15 mouse cellular contexts compared by ENCODE assay signal in genomic region chr11:60206207-60206606, GRCm38 (mm10). TPM values are rescaled to one million over a fixed set of nuclear protein-coding genes. Genes with fewer than 3 reads are reported as not detected.
DNase-seq lines count a peak whose midpoint lies in the region; ATAC-seq and TF ChIP-seq lines count a peak whose summit lies in the region.
"Had no signal": no experiment of that assay in that cellular context is flagged by ENCODE, and none has a peak within 500 bp of the region (broad histone marks: within the 10 kb centered on the region; RNA-seq: fewer than 3 reads in every experiment).

No protein-coding gene starts in this region.

- H3K4me2 ChIP-seq in liver, embryonic 11.5 days: peak overlapping the region; percentile 21; the same call in 1 of the 2 replicates
- H3K4me2 ChIP-seq in liver, postnatal 0 days (ENCODE audit: low read depth, low read length): no peak overlapping the region
- no peak overlapping the region for H3K4me2 ChIP-seq in hindbrain, embryonic 16.5 days (ENCODE audit: low read length)
- H3K4me2 ChIP-seq: kidney, embryonic 15.5 days had no signal

- no peak overlapping the region for H3K4me3 ChIP-seq in liver, embryonic 11.5 days (ENCODE audit: low read depth, low read length)
- H3K4me3 ChIP-seq in liver, postnatal 0 days (ENCODE audit: low read depth, low read length): no peak overlapping the region
- H3K4me3 ChIP-seq in hindbrain, embryonic 16.5 days (ENCODE audit: low read length): no peak overlapping the region
- H3K4me3 ChIP-seq: erythroblast, embryonic 14.5 days; kidney, embryonic 15.5 days; limb, embryonic 15.5 days had no signal

- peak overlapping the region; percentile 22; the same call in 1 of the 2 replicates for H3K27ac ChIP-seq in liver, embryonic 11.5 days (ENCODE audit: low read depth, low read length)
- H3K27ac ChIP-seq in liver, postnatal 0 days (ENCODE audit: low read depth): no peak overlapping the region
- peak overlapping the region; percentile 4; the same call in 1 of the 2 replicates for H3K27ac ChIP-seq in hindbrain, embryonic 16.5 days (ENCODE audit: low read depth, low read length)
- H3K27ac ChIP-seq: kidney, embryonic 15.5 days; limb, embryonic 15.5 days had no signal

- peaks cover 49% of the 10 kb centered on the region for H3K4me1 ChIP-seq in liver, embryonic 11.5 days (replicated peaks; ENCODE audit: control insufficient read depth, insufficient read depth, low read length)
- H3K4me1 ChIP-seq in liver, postnatal 0 days (ENCODE audit: insufficient read depth): peaks cover 54% of the 10 kb centered on the region
- peaks cover 57% of the 10 kb centered on the region for H3K4me1 ChIP-seq in hindbrain, embryonic 16.5 days (ENCODE audit: control insufficient read depth, insufficient read depth, low read depth, low read length)

- peak; percentile 46 for DNase-seq in cerebellum, adult 9-11 months
- DNase-seq in cerebellum, adult 18-20 months: no peak
- DNase-seq in liver, embryonic 11.5 days (ENCODE audit: low spot score): no peak
- DNase-seq in liver, postnatal 0 days: no peak
- peak; percentile 48 to 70 for DNase-seq in lung, postnatal 4 days
- no peak for DNase-seq in natural killer cell, adult 2 months (ENCODE audit: low spot score in 2 of 2)
- no peak for DNase-seq in B cell, adult 2 months
- DNase-seq: gastrocnemius, postnatal 14 days; heart, postnatal 10 days; thymus, postnatal 4 days had no signal

- peaks cover 57% of the 10 kb centered on the region for H3K36me3 ChIP-seq in liver, embryonic 11.5 days (ENCODE audit: control insufficient read depth, insufficient read depth, low read length)
- peaks cover 59% of the 10 kb centered on the region for H3K36me3 ChIP-seq in liver, postnatal 0 days (replicated peaks; ENCODE audit: insufficient read depth, low read length)
- H3K36me3 ChIP-seq in hindbrain, embryonic 16.5 days (ENCODE audit: control insufficient read depth, insufficient read depth, low read length): peaks cover 31% of the 10 kb centered on the region

- WGBS in liver, embryonic 11.5 days: 64% methylated on average over 5 of the region's 5 CpGs
- 67% methylated on average over 5 of the region's 5 CpGs for WGBS in liver, postnatal 0 days (ENCODE audit: insufficient replicate concordance)
- WGBS in hindbrain, embryonic 16.5 days: 66% methylated on average over 5 of the region's 5 CpGs

- H3K27me3 ChIP-seq in liver, embryonic 11.5 days (replicated peaks; ENCODE audit: control insufficient read depth, insufficient read depth, low read length): no peaks in the 10 kb centered on the region
- H3K27me3 ChIP-seq in liver, postnatal 0 days (ENCODE audit: insufficient read depth, low read length): no peaks in the 10 kb centered on the region
- H3K27me3 ChIP-seq in hindbrain, embryonic 16.5 days (replicated peaks; ENCODE audit: control insufficient read depth, insufficient read depth, low read length): no peaks in the 10 kb centered on the region
- H3K27me3 ChIP-seq: kidney, embryonic 15.5 days; limb, embryonic 15.5 days had no signal

- no peak for ATAC-seq in liver, embryonic 11.5 days (replicated peaks; ENCODE audit: low FRiP score)
- no peak for ATAC-seq in liver, postnatal 0 days
- ATAC-seq in hindbrain, embryonic 16.5 days: no peak
- ATAC-seq: activated CD4-positive, CD25-positive, alpha-beta regulatory T cell, adult 4 months had no signal

- no peak overlapping the region for H3K9ac ChIP-seq in liver, embryonic 11.5 days (ENCODE audit: low read depth, low read length)
- no peak overlapping the region for H3K9ac ChIP-seq in liver, postnatal 0 days (replicated peaks)
- H3K9ac ChIP-seq in hindbrain, embryonic 16.5 days (ENCODE audit: low read depth, low read length): no peak overlapping the region
- H3K9ac ChIP-seq: kidney, embryonic 15.5 days; limb, embryonic 15.5 days had no signal

- H3K9me3 ChIP-seq in liver, embryonic 11.5 days (ENCODE audit: control insufficient read depth, low read length): no peaks in the 10 kb centered on the region
- H3K9me3 ChIP-seq in liver, postnatal 0 days (ENCODE audit: low read length): no peaks in the 10 kb centered on the region
- no peaks in the 10 kb centered on the region for H3K9me3 ChIP-seq in hindbrain, embryonic 16.5 days (ENCODE audit: control insufficient read depth, low read length)
- H3K9me3 ChIP-seq: kidney, embryonic 15.5 days; limb, embryonic 15.5 days had no signal

- TF ChIP-seq EP300 in liver, postnatal 0 days (IDR thresholded peaks at IDR 0.05; ENCODE audit: low read depth): no peak

- TF ChIP-seq CTCF in liver, postnatal 0 days (IDR thresholded peaks at IDR 0.05; ENCODE audit: low read depth): no peak

RNA-seq across cellular contexts. Expression of gene Srebf1, which starts 16.2 kb away (rescaled TPM):
- polyA plus RNA-seq in liver, embryonic 11.5 days (2014; fragmentation: Nextera tagmentation; extraction: Ambion mirVana): 78.2 and 78.7 TPM in 2 replicates
- polyA plus RNA-seq in liver, postnatal 0 days (2015; fragmentation: Nextera tagmentation; extraction: Ambion mirVana): 21.4 and 31.0 TPM in 2 replicates
- 42.5 and 44.8 TPM in 2 replicates for polyA plus RNA-seq in hindbrain, embryonic 16.5 days (2015; fragmentation: Nextera tagmentation; extraction: Ambion mirVana)

Comparison
In these comparisons a context has a peak if more than half of its experiments do, and no peak if none do; other contexts are left out.
1. DNase-seq: peak in cerebellum, adult 9-11 months (single experiment) and lung, postnatal 4 days (2 of 2); none in cerebellum, adult 18-20 months (0 of 2), liver, embryonic 11.5 days (single experiment), liver, postnatal 0 days (single experiment), natural killer cell, adult 2 months (0 of 2) and B cell, adult 2 months (0 of 2).